Mouse (Mus musculus) splenic B cell, adult 2 months (primary cell): ENCODE results near the gene Ispd.

Experiments
- DNase-seq: peaks from one replicate; pipeline ENCODE4 v3.0.0-alpha.2; 2011; ENCODE audit warnings: low read depth, low spot score
- H3K27me3 ChIP-seq: 2 replicates; pipeline ENCODE4 v1.6.1; 2012; ENCODE audit warnings: mild to moderate bottlenecking, low read length, moderate library complexity, mixed read lengths; ENCODE audit not compliant: control insufficient read depth, poor library complexity, insufficient read depth, severe bottlenecking
- H3K36me3 ChIP-seq: 2 replicates; pipeline ENCODE4 v1.6.1; 2012; ENCODE audit warnings: mild to moderate bottlenecking, low read length, moderate library complexity, mixed read lengths; ENCODE audit not compliant: control insufficient read depth, poor library complexity, insufficient read depth, severe bottlenecking

The Ispd gene

DNA sequence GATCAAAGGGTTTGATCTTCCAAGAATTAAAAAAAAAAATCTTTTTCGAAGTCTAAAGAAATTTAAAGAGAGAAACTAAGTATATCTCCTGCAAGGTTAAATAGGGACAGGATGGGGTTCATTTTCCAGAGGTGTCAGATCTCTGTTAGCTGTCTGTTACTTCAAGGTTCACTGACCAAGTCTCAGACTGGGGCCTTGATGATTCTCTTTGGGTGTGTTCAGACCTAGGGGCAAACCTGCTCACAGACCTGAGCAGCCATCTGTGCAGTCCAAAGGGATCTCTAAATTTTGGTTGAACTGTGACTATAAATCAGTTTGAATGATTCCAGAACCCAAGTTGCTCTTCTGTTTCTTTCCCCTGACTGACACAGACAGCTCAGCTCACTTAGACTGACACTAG lies 344.8 kb downstream of the Ispd start:
- H3K36me3 ChIP-seq: no peaks in the 10 kb centered on the region
- no peaks in the 10 kb centered on the region for H3K27me3 ChIP-seq
- DNase-seq: no peak

GRCm38 (mm10) chr12:36733673-36734371 lies 352.6 kb downstream of the Ispd start:
- no peak for DNase-seq
- H3K27me3 ChIP-seq: no peaks in the 10 kb centered on the region
- H3K36me3 ChIP-seq: no peaks in the 10 kb centered on the region
